Mouse (Mus musculus) stomach, postnatal 0 days (tissue): ENCODE measurements around the gene Rptor. TPM values are rescaled to one million over a fixed set of nuclear protein-coding genes. Genes with fewer than 3 reads are reported as not detected.
A peak's percentile ranks its signal among the peaks of the same experiment; 100 is the strongest.

Experiments
- ATAC-seq: fragments of 200-750 bp; cut with Nextera tagmentation; 2 replicates; pipeline ENCODE4 v1.8.0; 2017; ENCODE audit not compliant: low FRiP score, low TSS enrichment
- DNase-seq: peaks from one replicate; pipeline ENCODE4 v3.0.0-alpha.2; 2016; ENCODE audit warnings: low spot score
- H3K27ac ChIP-seq: fragments of 300-500 bp; sonication (generic); replicated peaks from 2 replicates; pipeline ENCODE4 v1.5.1; 2014; ENCODE audit warnings: mild to moderate bottlenecking, control low read depth
- H3K27me3 ChIP-seq: fragments of 300-500 bp; sonication (generic); 2 replicates; pipeline ENCODE4 v1.6.1; 2014; ENCODE audit warnings: low read length; ENCODE audit not compliant: control insufficient read depth, insufficient read depth
- H3K36me3 ChIP-seq: fragments of 300-500 bp; sonication (generic); 2 replicates; pipeline ENCODE4 v1.6.1; 2014; ENCODE audit warnings: low read length, mixed read lengths; ENCODE audit not compliant: control insufficient read depth, insufficient read depth
- H3K4me1 ChIP-seq: fragments of 300-500 bp; sonication (generic); replicated peaks from 2 replicates; pipeline ENCODE4 v1.6.1; 2014; ENCODE audit warnings: antibody characterized with exemption; ENCODE audit not compliant: control insufficient read depth, insufficient read depth
- H3K4me2 ChIP-seq: fragments of 300-500 bp; sonication (generic); replicated peaks from 2 replicates; pipeline ENCODE4 v1.6.1; 2014; ENCODE audit warnings: low read depth, mild to moderate bottlenecking, control low read depth, moderate library complexity
- H3K4me3 ChIP-seq: fragments of 300-500 bp; sonication (generic); 2 replicates; pipeline ENCODE4 v1.5.1; 2014; ENCODE audit warnings: low read depth, low read length, control low read depth
- H3K9ac ChIP-seq: fragments of 300-500 bp; sonication (generic); 2 replicates; pipeline ENCODE4 v1.6.1; 2014; ENCODE audit warnings: mild to moderate bottlenecking, low read length, control low read depth, mixed read lengths
- H3K9me3 ChIP-seq: fragments of 300-500 bp; sonication (generic); 2 replicates; pipeline ENCODE4 v1.6.1; 2016; ENCODE audit warnings: low read length; ENCODE audit not compliant: control insufficient read depth
- CTCF ChIP-seq: IDR thresholded peaks from 2 replicates; pipeline ENCODE4 v1.5.1; 2016; ENCODE audit warnings: antibody characterized with exemption, low read depth, mild to moderate bottlenecking, moderate library complexity
- EP300 ChIP-seq: optimal IDR thresholded peaks from 2 replicates; pipeline ENCODE3; 2016; ENCODE audit warnings: antibody characterized with exemption
- WGBS: fragments of 180-500 bp; shearing (Covaris S2); extraction: QIAGEN DNeasy Blood & Tissue Kit; methylation state at CpG from one replicate; pipeline ENCODE4 v1.1.7; 2014; 5-methylcytosine and 5-hydroxymethylcytosine counted together
- polyA plus RNA-seq: library from polyadenylated mRNA; unstranded; fragments of >200 nt; fragmentation: Nextera tagmentation; extraction: Ambion mirVana; gene quantifications from 2 replicates; pipeline ENCODE4 v1.2.1, GENCODE M21; 2015

Gene Rptor
- polyA plus RNA-seq, 1 experiment from 2014 or later: 3.7 TPM

GRCm38 (mm10) chr11:119937772-119938502 lies 335.2 kb downstream of the Rptor start:
- no peak for DNase-seq
- 0 out of 2 replicates have a peak overlapping the region, but pooled peaks have one; percentile 5 for H3K4me2 ChIP-seq

GRCm38 (mm10) chr11:119939073-119939710 lies 336.5 kb downstream of the Rptor start:
- no peak overlapping the region for H3K9ac ChIP-seq
- no peak overlapping the region for H3K4me2 ChIP-seq
- no peaks in the 10 kb centered on the region for H3K36me3 ChIP-seq
- no peak overlapping the region; the same call in 1 of the 2 replicates for H3K27ac ChIP-seq
- DNase-seq (no peak), ATAC-seq (no peak)
- peaks cover 22% of the 10 kb centered on the region for H3K4me1 ChIP-seq
- no peak overlapping the region for H3K4me3 ChIP-seq
- no peaks in the 10 kb centered on the region for H3K9me3 ChIP-seq
- WGBS: 63% methylated on average over 8 of the region's 8 CpGs
- TF ChIP-seq CTCF: no peak
- TF ChIP-seq EP300: no peak
- no peaks in the 10 kb centered on the region for H3K27me3 ChIP-seq

More at GRCm38 (mm10) chr11:119937772-119938502, 335.2 kb downstream of the Rptor start:
- WGBS: 52% methylated on average over 19 of the region's 19 CpGs
- TF ChIP-seq EP300 (no peak), CTCF (no peak)
- Histone ChIP-seq H3K36me3 (no peaks in the 10 kb centered on the region), H3K9ac (peak overlapping the region; percentile 41; the same call in 1 of the 2 replicates), H3K9me3 (no peaks in the 10 kb centered on the region), H3K27ac (peak overlapping the region; percentile 86), H3K4me3 (no peak overlapping the region), H3K4me1 (peaks cover 21% of the 10 kb centered on the region), H3K27me3 (no peaks in the 10 kb centered on the region)
- ATAC-seq: no peak

- Histone ChIP-seq H3K27me3 (no peaks in the 10 kb centered on the region), H3K27ac (no peak overlapping the region), H3K4me3 (no peak overlapping the region), H3K9me3 (no peaks in the 10 kb centered on the region), H3K9ac (no peak overlapping the region), H3K4me1 (peaks cover 24% of the 10 kb centered on the region), H3K36me3 (no peaks in the 10 kb centered on the region), H3K4me2 (no peak overlapping the region)
- no peak for DNase-seq
- no peak for ATAC-seq
- TF ChIP-seq EP300 (no peak), CTCF (no peak)
- WGBS: 74% methylated on average over 4 of the region's 4 CpGs
Observed at GRCm38 (mm10) chr11:119939711-119940106, 337.0 kb downstream of the Rptor start.

- ATAC-seq (no peak), DNase-seq (no peak)
- no peaks in the 10 kb centered on the region for H3K9me3 ChIP-seq
- H3K4me3 ChIP-seq: no peak overlapping the region
- H3K4me1 ChIP-seq: peaks cover 26% of the 10 kb centered on the region
- WGBS: 61% methylated on average over 11 of the region's 11 CpGs
- no peak for TF ChIP-seq EP300
- TF ChIP-seq CTCF: no peak
- H3K36me3 ChIP-seq: no peaks in the 10 kb centered on the region
- H3K27ac ChIP-seq: no peak overlapping the region
- no peak overlapping the region; the same call in 1 of the 2 replicates for H3K4me2 ChIP-seq
- no peak overlapping the region for H3K9ac ChIP-seq
- no peaks in the 10 kb centered on the region for H3K27me3 ChIP-seq
Observed at GRCm38 (mm10) chr11:119940142-119940541, 337.4 kb downstream of the Rptor start.

GRCm38 (mm10) chr11:119941794-119942193 lies 339.1 kb downstream of the Rptor start:
- WGBS: 8% methylated on average over 8 of the region's 8 CpGs
- DNase-seq: no peak
- TF ChIP-seq EP300: no peak
- TF ChIP-seq CTCF: no peak

More at GRCm38 (mm10) chr11:119941794-119942193, 339.1 kb downstream of the Rptor start:
- Histone ChIP-seq H3K27ac (peak overlapping the region; percentile 90), H3K9me3 (no peaks in the 10 kb centered on the region), H3K27me3 (no peaks in the 10 kb centered on the region), H3K4me1 (peaks cover 22% of the 10 kb centered on the region), H3K4me3 (peak overlapping the region; percentile 67), H3K4me2 (peak overlapping the region; percentile 88), H3K9ac (peak overlapping the region; percentile 74; the same call in 1 of the 2 replicates), H3K36me3 (no peaks in the 10 kb centered on the region)
- ATAC-seq: no peak
